Mouse (Mus musculus): ENCODE measurements at regions not wholly inside any gene's neighbourhood (a gene's known extent, or its start where the extent isn't known, plus 50 kb on each side); places are given as distances from the start of the nearest gene placed in this dataset.

DNA sequence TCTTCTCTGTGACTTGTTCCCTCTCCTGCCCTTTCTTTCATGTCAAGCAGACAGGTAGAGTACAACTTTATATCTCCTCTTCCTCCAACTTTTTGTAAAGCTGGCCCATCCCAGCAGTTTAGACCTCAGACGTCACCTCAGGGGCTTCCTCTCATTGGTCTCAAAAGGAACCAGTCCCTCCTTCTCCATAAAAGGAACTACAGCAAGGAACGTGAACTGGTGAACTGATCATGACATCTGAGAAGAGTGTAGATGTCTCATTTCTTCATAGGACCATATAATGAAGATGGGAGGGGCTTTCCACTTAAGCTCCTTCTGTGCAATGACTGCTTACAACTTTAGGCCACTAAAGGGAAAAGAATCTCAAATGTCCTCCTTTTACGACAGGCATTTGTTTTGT, 153.0 kb downstream of the Ly86 start:
- no peak overlapping the region for H3K4me3 ChIP-seq (ENCODE audit: insufficient read depth, low read depth, low read length)
- H3K27ac ChIP-seq (ENCODE audit: insufficient read depth, low read depth, low read length), result no peak overlapping the region
- WGBS, result 83% methylated on average over 3 of the region's 3 CpGs
- no peak for TF ChIP-seq POLR2A (IDR thresholded peaks at IDR 0.05; ENCODE audit: insufficient read depth, low read depth, low read length)
- H3K4me1 ChIP-seq (ENCODE audit: control insufficient read depth, insufficient read depth, low read length), result no peaks in the 10 kb centered on the region

DNA sequence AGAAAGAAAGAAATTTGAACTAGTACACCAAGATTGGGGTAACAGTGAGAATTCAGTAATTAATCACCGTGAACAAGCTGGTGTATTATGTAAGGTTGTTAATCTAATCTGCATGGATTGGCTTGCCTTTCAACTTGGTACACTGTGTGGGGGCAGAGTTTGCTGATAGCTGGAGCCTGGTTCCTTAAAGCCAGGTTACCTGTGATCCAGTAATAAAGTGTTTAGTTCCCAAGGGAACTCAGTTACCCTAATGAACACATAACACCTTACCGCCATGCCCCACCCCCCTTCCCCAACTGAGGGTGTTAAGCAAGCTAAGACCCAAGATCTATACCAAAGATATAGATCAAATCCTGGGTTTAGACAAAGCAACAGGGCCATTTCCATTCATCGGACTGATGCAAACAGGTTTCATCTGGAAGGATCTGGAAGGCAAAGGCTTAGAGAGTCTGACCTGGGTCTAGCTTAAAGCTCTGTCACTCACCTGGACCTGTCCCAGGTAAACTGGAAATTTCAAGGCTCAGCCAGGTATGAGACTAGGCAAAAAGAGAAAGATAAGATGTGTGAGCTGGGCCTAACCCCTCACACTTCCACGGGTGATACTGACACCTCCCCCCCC, 155.8 kb downstream of the Ly86 start:
- Histone ChIP-seq H3K27ac (ENCODE audit: insufficient read depth, low read depth, low read length) (no peak overlapping the region), H3K4me1 (ENCODE audit: control insufficient read depth, insufficient read depth, low read length) (no peaks in the 10 kb centered on the region), H3K4me3 (ENCODE audit: insufficient read depth, low read depth, low read length) (no peak overlapping the region)
- TF ChIP-seq CTCF (IDR thresholded peaks at IDR 0.05; ENCODE audit: insufficient read depth, low read depth, low read length), result no peak
- no peak for TF ChIP-seq POLR2A (IDR thresholded peaks at IDR 0.05; ENCODE audit: insufficient read depth, low read depth, low read length)
- 73% methylated on average over 4 of the region's 4 CpGs for WGBS

DNA sequence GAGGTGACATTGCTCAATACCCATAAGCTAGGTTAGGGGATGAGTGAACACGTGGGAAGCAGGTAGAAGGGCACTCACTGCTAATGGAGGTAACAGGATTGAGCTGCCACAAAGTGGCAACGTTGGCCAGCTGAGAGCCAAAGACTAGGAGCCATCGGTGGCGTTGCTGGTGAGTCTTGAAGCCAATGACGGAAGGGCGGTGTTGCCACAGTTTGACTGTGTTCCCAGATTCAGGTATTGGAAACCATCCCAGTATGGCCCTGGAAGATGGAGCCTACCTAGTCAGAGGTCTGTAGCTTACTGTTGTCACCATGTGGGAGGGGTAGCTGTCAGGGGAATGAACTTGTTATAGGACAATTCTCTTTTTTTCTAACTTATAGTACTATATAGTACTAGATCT, 158.4 kb downstream of the Ly86 start:
- Histone ChIP-seq H3K4me1 (ENCODE audit: control insufficient read depth, insufficient read depth, low read length) (0 out of 2 replicates have a peak, but pooled peaks cover 3% of the 10 kb centered on the region), H3K4me3 (ENCODE audit: insufficient read depth, low read depth, low read length) (no peak overlapping the region), H3K27ac (ENCODE audit: insufficient read depth, low read depth, low read length) (no peak overlapping the region)
- TF ChIP-seq POLR2A (IDR thresholded peaks at IDR 0.05; ENCODE audit: insufficient read depth, low read depth, low read length) (no peak), CTCF (IDR thresholded peaks at IDR 0.05; ENCODE audit: insufficient read depth, low read depth, low read length) (no peak)
- 91% methylated on average over 6 of the region's 6 CpGs for WGBS

DNA sequence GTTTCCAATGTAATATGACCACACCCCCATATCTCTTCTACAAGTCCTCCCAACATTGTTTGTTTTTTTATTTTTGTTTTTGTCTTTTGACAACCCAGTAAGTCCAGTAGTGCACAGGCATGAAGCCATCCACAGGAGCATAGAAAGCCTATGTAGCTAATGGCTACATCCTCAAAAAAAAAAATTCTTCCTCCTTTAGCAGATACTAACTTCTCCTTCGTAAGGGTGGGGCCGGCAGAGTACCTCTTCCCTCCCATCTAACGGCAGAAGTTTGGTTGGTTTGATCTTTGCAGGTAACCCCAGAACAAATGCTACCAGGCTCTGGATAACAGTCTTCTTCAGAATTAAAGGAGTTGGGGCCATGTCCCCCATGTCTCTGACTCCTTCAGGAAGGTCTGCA, 158.9 kb downstream of the Ly86 start:
- 96% methylated on average over 3 of the region's 3 CpGs for WGBS
- no peak overlapping the region for H3K4me3 ChIP-seq (ENCODE audit: insufficient read depth, low read depth, low read length)

DNA sequence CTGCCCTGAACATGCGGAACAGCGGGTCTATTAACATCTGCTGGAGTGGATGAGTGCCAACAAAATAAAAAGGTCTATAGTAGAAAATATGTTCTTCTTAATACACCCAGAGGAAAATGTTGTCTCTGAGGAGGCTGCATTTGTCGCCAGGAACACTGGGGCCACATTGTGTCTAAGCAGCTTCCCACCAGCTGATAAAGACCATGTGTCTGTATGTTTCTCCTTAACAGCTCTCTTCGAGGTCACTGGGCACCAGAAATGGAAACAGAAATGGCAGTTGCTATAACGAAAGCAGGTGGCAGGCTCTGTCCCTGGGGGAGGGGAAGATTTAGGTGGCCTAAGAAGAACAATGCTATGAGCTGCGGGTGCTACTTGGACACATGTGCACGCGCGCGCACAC, 159.4 kb downstream of the Ly86 start:
- 76% methylated on average over 10 of the region's 10 CpGs for WGBS
- H3K27ac ChIP-seq (ENCODE audit: insufficient read depth, low read depth, low read length), result no peak overlapping the region
- TF ChIP-seq POLR2A (IDR thresholded peaks at IDR 0.05; ENCODE audit: insufficient read depth, low read depth, low read length), result no peak
- TF ChIP-seq CTCF (IDR thresholded peaks at IDR 0.05; ENCODE audit: insufficient read depth, low read depth, low read length), result no peak
- 0 out of 2 replicates have a peak, but pooled peaks cover 6% of the 10 kb centered on the region for H3K4me1 ChIP-seq (ENCODE audit: control insufficient read depth, insufficient read depth, low read length)
- H3K4me3 ChIP-seq (ENCODE audit: insufficient read depth, low read depth, low read length), result no peak overlapping the region

More for the DNA sequence above, 158.9 kb downstream of the Ly86 start:
- no peak for TF ChIP-seq CTCF (IDR thresholded peaks at IDR 0.05; ENCODE audit: insufficient read depth, low read depth, low read length)
- no peak for TF ChIP-seq POLR2A (IDR thresholded peaks at IDR 0.05; ENCODE audit: insufficient read depth, low read depth, low read length)
- 0 out of 2 replicates have a peak, but pooled peaks cover 4% of the 10 kb centered on the region for H3K4me1 ChIP-seq (ENCODE audit: control insufficient read depth, insufficient read depth, low read length)
- H3K27ac ChIP-seq (ENCODE audit: insufficient read depth, low read depth, low read length), result no peak overlapping the region

DNA sequence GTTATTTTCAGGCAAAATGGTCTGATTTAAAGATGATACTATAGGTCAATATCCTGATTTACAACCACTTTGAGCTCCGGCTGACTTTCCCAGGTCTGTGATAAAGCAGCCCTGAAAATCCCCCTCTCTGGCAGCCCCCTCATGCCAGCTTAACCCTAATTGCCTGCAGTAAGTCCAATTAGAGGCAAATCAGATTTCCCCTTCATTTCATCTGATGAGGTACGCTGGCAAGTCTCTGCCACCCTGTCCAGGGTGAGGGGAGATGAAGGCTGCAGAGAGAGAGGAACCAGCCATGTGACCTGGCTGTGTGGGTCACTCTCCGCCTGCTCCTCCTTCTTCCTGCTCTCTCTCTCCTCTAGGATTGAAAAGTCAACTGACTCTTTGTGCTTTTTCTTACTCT, 160.6 kb downstream of the Ly86 start:
- no peak overlapping the region for H3K4me3 ChIP-seq (ENCODE audit: insufficient read depth, low read depth, low read length)
- no peak for TF ChIP-seq CTCF (IDR thresholded peaks at IDR 0.05; ENCODE audit: insufficient read depth, low read depth, low read length)
- no peak for TF ChIP-seq POLR2A (IDR thresholded peaks at IDR 0.05; ENCODE audit: insufficient read depth, low read depth, low read length)
- WGBS, result 82% methylated on average over 3 of the region's 3 CpGs
- H3K4me1 ChIP-seq (ENCODE audit: control insufficient read depth, insufficient read depth, low read length), result 0 out of 2 replicates have a peak, but pooled peaks cover 6% of the 10 kb centered on the region
- no peak overlapping the region for H3K27ac ChIP-seq (ENCODE audit: insufficient read depth, low read depth, low read length)

DNA sequence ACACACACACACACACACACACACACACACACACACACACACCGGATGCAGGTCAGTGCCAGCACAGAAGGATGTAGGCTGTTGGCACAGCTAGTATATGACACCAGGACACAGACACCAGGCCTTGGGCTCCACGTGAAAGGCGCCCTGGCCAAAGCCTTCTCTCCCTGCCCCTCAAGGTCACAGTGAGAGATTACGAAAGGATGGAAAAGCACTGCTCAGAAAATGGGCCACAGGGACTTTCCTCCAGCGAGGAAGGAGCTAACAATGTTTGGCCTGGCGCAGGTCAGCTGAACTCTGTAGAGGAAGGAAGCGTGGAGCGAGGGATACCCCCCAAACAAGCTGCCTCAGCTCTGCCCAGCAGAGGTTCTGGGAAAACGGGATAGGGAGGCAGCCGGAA, 161.0 kb downstream of the Ly86 start:
- no peak overlapping the region for H3K27ac ChIP-seq (ENCODE audit: insufficient read depth, low read depth, low read length)
- WGBS, result 67% methylated on average over 10 of the region's 10 CpGs

DNA sequence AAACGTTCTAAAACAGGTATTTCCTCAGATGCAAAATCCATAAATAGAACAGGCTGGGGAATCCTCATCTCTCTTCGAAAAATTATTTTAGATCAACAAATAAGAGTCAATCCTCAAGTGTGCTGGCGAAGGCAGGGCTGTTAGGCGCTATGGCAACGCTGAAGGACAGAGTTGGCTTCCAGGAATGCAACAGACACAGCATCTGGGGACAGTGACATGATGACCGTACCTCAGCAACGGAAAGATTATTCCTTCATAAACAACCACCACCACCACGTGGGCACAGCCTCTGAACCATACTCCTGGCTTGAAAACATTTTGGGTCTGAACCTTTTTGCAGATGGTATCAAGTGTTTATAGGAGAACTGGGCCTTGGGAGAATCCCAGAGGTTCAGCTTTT, 161.7 kb downstream of the Ly86 start:
- TF ChIP-seq POLR2A (IDR thresholded peaks at IDR 0.05; ENCODE audit: insufficient read depth, low read depth, low read length) (no peak), CTCF (IDR thresholded peaks at IDR 0.05; ENCODE audit: insufficient read depth, low read depth, low read length) (no peak)
- H3K27ac ChIP-seq (ENCODE audit: insufficient read depth, low read depth, low read length), result no peak overlapping the region
- WGBS, result 86% methylated on average over 8 of the region's 8 CpGs
- H3K4me3 ChIP-seq (ENCODE audit: insufficient read depth, low read depth, low read length), result no peak overlapping the region
- 0 out of 2 replicates have a peak, but pooled peaks cover 6% of the 10 kb centered on the region for H3K4me1 ChIP-seq (ENCODE audit: control insufficient read depth, insufficient read depth, low read length)

More for the DNA sequence above, 161.0 kb downstream of the Ly86 start:
- no peak for TF ChIP-seq CTCF (IDR thresholded peaks at IDR 0.05; ENCODE audit: insufficient read depth, low read depth, low read length)
- TF ChIP-seq POLR2A (IDR thresholded peaks at IDR 0.05; ENCODE audit: insufficient read depth, low read depth, low read length), result no peak
- Histone ChIP-seq H3K4me3 (ENCODE audit: insufficient read depth, low read depth, low read length) (no peak overlapping the region), H3K4me1 (ENCODE audit: control insufficient read depth, insufficient read depth, low read length) (0 out of 2 replicates have a peak, but pooled peaks cover 6% of the 10 kb centered on the region)

DNA sequence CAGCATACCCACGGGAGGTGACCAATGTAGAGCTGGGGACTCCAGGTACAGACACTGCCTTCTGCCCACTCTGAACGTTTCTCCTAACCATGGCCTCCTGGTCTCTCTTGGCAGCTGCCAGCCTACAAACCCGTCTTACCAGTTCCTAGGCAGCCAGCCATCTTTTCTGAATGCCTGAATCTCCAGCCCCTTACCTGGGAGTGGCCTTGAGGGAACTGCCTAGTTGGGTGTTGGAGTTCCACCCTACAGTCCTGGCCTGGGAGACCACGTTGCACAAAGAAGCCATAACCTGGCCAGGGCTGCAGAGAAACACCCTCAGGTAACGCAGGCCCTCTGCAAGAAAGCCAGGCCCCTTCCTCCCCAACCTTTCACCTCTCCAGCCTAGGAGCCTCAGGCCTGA, 162.1 kb downstream of the Ly86 start:
- Histone ChIP-seq H3K27ac (ENCODE audit: insufficient read depth, low read depth, low read length) (no peak overlapping the region), H3K4me1 (ENCODE audit: control insufficient read depth, insufficient read depth, low read length) (0 out of 2 replicates have a peak, but pooled peaks cover 6% of the 10 kb centered on the region), H3K4me3 (ENCODE audit: insufficient read depth, low read depth, low read length) (no peak overlapping the region)
- 79% methylated on average over 5 of the region's 5 CpGs for WGBS
- no peak for TF ChIP-seq CTCF (IDR thresholded peaks at IDR 0.05; ENCODE audit: insufficient read depth, low read depth, low read length)
- no peak for TF ChIP-seq POLR2A (IDR thresholded peaks at IDR 0.05; ENCODE audit: insufficient read depth, low read depth, low read length)

All from olfactory bulb, adult 2 months (tissue).